Mouse (Mus musculus) hematopoietic stem cell, adult 5-6 weeks (primary cell): Measurements from ENCODE around the gene Grhl3. TPM values are rescaled to one million over a fixed set of nuclear protein-coding genes. Genes with fewer than 3 reads are reported as not detected.

ENCODE experiments used
- ATAC-seq, 2 experiments: fragments of 125-278 bp in 1 of 2; replicated peaks in 1 of 2; 2 replicates each; pipeline ENCODE4 v1.8.0; 2016 to 2017; ENCODE audit warnings: inconsistent platforms in 2 of 2, mild to moderate bottlenecking in 2 of 2, moderate number of reproducible peaks in 2 of 2, low read depth in 1 of 2, moderate TSS enrichment in 1 of 2; ENCODE audit not compliant: low FRiP score in 2 of 2, poor library complexity in 2 of 2, severe bottlenecking in 2 of 2, insufficient read depth in 1 of 2, low TSS enrichment in 1 of 2
- total RNA-seq: library from RNA; stranded (forward); fragments of 172-1452, 232-1000 nt; gene quantifications from 2 replicates; pipeline ENCODE4 v1.2.3, GENCODE M21; 2017

The Grhl3 gene
- total RNA-seq, 1 experiment from 2014 or later: not detected

DNA sequence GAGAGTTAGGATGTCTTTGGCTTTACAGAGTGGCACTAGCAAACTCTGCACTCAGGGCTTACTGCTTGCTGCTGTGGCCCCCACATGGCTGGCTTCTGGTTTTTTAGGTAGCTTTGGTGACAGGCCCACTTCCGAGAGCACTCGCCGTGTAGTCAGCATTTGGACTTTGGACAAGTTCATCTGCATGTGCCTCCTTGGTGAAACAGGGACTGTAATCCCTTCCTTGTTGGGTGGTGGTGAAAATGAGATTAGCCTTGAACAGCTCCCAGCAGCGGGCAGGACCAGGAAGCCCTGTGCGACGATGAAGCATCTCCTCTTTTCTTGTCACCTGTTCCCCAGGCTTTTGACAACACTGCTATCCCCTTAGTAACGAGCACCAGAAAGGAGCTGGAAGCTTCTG, 59.6 kb downstream of the Grhl3 start:
- no peak for ATAC-seq

DNA sequence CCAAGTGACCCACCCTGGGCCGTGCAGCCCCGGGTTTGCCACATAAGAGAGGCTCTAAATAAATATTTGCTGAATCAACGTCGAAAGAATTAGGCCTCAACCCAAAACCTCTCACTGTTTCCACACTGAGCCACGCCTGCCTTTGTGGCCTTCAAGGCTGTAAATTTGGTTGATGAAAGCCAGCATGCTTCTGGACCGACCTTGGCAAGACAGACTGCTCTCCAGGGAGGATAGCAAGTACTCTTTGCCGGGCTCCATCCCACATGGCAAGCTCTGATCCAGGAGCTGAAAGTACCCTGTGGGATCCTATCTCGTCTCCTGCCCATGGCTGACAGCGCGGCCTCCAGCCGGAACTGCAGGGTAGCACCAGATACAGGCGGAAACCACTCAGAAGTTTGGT, 63.9 kb downstream of the Grhl3 start:
- no peak for ATAC-seq

DNA sequence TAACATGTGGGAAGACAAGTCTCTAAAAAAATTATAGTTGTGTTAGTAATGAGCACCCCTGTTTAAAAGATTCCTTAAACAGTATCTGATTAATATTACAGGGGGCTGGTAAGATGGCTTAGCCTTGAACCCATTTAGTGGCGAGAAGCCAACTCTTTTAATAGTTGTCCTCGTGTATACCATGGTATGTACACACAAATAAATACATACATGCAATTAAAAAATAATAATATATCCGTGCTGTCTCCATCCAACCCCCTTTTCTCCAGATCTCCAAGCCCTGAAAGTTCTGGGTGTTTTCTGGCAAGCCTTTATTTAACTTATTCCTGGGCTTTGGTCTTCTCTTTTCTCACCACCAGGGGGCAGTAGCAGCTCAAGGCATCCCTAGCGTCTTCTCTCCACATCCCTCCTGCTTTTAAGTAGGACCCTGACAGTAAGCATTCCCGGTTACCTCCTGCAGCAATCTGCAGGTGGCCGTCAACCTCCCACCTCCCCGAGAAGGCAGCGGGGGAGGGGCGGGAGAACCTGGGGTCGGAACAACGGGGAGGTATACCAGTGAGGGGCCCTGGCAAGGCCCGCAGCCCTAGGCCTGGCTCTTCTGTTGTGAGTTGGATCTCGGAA, 64.9 kb downstream of the Grhl3 start:
- no peak for ATAC-seq

DNA sequence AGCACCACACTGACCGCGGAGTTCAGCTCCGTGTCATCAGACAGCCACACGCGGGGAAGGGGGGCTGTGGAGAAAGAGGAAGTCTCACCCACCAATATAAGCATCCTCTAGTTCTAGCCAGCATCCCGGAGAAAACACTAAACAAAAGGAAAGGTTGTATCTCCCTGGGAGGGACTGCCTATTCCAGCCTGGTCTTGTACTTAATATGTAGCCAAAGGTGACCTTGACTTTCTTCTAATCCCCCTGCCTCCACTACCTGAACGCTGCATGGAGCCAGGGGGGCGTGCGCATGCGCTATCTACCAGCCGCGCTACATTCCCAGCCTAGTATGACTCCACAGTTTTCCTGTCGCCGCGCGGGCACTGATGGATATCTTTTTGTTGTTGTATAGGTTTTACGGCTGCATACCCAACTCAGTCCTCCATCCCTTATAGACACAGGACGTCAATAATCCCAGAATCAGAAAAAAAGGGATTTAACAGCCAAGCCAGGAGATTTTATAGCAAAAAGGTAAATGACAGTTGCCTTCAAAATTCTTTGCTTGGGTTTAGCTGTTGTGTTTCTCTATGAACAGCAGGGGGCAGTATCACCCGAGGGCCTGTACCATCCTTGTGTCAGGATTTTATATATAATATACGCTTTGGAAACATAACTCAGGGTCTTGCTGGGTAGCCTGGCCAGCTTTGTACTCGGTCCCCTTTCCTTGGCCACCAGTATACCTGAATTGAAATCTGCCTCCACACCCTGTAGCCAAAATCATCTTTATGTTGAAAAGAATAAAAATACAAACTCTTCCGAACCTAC, 65.7 kb downstream of the Grhl3 start:
- ATAC-seq: peak; percentile 67 to 70

DNA sequence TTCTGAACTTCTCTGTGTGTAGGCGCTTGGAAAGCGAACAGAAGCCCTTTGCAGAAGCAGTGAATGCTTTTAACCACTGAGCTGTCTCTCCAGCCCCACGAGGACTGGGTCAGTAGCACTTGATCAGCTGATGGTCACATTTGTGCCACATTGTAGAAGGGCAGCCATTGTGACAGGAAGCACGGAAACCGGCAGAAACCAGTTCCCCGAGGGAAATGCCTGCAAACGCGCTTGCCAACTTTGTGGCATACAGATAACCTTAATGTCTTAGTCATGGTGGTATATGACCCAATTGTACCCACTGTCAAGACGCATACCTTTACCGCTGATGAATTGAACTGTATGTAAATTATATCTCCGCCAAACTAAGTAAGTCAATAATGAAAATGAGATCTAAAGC, 67.6 kb downstream of the Grhl3 start:
- ATAC-seq: peak; percentile 34 to 57; a peak in 3 of 4 replicates

DNA sequence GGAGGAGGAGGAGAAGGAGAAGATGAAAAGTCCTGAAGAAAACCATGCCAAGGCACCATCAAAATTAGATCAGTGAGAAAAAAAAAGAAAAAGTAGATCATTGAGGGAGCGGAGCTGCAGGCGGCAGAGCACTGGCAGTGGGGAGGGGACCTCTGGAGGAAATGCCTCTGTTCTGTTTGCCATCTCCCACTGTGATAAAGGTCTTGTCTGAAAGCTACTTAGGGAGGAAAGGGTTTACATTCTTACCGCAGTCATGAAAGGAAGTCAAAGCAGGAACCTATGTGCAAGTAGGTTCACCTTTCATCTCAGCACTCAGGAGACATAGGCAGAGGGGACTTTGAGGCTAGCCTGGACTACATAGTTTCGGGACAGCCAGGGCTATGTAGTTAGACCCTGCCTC, 71.8 kb downstream of the Grhl3 start:
- ATAC-seq: peak; percentile 49 to 51; a peak in 2 of 4 replicates

DNA sequence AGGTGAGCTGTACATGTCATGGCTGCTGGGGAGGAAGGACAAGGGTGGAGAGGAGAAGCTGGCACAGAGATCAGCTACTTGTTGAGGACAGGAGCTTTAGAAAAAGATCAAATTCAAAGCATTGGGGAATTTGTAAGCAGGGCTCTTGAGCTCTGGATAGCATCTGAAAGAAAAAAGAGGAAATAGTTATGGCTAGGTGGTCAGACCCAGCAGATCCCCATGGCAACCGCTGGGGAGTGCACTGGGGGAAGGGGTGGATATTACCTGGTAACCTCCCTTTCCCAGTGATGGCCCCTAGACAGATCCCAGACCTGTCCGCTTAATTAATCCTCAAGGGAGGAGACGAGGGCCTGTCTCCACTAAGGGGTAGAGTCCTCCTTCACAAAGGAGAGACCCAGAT, 73.6 kb downstream of the Grhl3 start:
- ATAC-seq: peak; percentile 45 to 59; a peak in 1 of 4 replicates

DNA sequence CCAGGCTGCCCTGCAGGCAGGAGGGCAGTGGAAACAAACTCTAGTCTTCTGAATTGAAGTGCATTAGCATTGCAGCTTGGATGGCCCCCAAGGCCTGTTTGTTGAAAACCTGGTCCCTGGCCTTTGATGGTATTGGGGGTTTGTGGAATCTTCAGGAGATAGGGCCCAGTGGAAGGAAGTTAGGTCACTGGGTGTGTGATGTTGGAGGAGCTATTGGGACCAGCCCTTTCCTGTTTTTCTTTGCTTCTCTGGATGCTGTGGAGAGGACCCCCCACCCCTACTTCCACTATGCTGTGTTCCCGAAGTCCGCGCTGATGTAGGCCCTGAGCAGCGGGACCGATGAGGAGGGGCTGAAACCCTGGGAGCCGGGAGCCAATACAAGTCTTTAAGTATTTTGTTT, 75.3 kb downstream of the Grhl3 start:
- no peak for ATAC-seq

DNA sequence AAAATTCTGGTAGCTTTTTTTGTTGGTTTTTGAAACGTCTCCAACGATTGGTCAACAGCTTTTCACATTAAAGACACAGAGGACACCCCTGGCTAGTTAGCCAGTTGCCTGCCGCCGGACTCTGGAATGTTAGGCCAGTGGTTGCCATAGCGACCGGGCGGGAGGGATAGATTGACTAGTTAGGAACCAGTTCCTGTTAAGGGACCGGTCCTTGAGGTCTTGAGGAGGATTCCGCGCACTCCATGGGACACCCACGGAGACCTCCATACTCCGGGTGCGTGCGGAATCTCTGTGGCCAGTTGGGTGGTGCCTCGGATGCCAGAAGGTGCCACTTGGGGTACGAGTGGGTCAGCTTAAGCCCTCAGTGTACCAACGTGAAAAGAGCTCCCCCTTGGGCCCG, 77.6 kb downstream of the Grhl3 start:
- ATAC-seq: no peak

DNA sequence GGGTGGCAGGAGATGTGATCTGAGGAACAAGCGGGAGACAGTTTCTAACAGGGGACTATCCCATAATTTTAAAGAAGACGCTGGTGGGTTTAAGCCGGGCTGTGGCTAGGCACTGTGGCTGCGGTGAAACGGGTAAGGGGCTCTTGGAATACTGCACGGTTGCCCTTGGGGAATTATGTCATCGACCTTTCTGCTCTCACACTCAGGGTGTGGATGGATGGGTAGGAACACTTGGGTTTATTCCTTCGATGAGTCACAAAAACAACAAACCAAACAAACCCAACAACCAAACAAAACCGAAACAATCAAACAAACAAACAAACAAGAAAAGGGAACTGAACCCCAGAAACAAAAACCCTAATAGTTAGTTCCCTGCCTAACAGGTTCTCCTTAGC, 78.0 kb downstream of the Grhl3 start:
- ATAC-seq: no peak

DNA sequence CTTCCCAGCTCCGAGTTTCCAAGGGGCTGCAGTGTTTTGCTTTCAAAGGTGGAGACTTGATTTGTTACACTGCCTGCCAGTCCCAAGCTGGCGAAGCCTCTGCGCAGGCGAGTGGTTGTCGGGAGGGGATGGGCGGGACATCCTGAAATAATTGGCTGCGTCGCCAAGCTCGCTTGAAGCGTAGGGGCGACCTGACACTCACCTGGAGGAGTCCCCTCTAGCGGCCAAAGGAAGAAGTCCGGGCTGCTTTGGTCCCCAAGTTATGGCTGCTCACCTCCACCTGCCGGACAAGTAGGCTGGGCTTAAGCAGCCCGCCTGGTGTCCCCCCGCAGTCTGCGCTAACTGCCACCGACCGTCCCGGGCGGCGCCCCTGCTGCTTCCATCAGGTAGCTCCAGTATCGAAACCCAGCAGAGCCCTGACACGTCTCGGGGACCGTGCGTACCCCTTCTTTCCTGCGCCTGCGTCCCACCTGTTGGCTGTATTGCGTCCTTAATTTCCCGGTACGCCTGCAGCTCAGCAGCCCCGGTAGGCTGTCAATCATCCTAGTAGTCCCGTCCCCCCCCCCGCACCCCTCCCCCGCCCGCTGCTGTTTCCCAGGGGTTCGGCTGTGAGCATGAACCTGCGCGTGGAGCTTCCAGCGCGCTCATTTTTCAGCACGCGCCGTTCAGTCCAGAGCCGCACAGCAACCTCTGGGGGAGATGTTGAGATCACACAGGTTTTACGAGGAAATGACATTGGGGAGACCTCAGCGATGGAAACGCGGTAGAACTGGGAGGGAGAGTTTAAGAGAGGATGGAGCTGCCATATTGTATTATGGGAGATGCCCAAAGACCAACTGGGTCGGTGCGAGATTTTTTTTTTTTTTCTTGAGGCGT, 78.7 kb downstream of the Grhl3 start, which contains the start of the genes Stpg1 and Nipal3:
Gene Stpg1, plus strand, starts transcription at position 270 of the 876 bp plus-strand sequence.
Gene Nipal3, minus strand, starts transcription at position 518 of the 876 bp plus-strand sequence.
- peak; percentile 97 to 98 for ATAC-seq

DNA sequence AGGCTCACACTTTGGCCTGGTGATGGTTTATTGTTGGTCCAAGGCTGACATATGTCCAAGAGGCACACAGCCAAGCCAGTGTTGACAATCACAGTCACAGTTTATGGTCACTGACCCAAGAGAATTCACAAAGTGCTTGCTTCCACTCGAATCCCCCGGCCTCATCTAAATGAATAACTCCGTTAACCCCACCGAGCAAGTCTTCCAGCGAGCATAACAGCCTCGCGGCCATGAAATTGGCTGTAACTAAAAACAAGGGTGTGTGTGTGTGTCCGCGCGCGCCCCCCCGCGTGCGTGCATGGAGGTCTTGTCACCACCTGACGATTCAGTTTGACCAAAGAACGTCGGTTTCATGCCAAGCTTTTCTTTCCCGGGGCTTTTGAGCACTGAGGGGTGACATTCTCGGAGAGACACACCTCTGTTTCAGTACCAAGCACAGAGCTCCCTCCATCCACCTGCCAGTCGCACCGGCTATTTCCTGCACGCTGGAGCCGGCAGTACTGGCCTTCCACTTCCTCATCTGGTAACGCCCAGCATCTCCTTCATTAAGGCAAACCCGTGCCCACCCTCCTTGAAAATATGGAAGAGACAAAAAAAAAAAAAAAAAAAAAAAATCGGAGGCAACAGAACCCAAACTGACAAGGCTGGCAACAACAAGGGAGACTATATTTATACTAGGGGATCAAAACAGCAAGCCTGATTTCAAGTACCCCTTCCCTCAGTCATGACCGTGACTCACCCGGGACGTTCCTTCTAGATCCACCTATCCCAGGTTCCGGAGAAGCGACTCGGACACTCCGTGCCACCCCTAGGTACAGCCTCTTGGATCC, 79.5 kb downstream of the Grhl3 start:
- peak; percentile 15 to 47; a peak in 2 of 4 replicates for ATAC-seq

DNA sequence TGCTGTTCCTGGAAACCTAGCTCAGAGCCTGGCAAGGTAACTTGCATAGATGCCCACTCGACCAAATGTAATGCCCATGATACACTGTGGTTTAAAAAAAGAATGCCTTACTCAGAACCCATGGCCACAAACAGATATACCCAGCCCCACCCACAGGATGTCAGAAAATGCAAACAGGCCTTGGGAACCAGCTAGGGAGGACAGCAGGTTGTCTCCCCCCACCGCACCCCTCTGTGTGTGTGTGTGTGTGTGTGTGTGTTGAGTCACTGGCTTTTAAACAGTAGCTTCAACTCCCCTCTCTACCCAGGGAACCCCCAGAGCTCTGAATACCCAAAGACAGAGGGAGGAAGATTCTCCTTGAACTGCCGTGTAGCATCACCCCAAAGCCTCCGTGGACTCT, 80.2 kb downstream of the Grhl3 start:
- no peak for ATAC-seq

Other genes with a start within 250 kb of the Grhl3 start
- gene Srrm1, start 220.3 kb downstream of the Grhl3 start, total RNA-seq: 116 and 160 TPM in 2 replicates
- 1.8 TPM in 1 of 2 replicates, not detected in the other for gene Ncmap, start 175.4 kb downstream of the Grhl3 start, total RNA-seq
- gene Rcan3, start 139.8 kb downstream of the Grhl3 start, total RNA-seq: 7.4 and 8.9 TPM in 2 replicates
- gene Stpg1, start 78.8 kb downstream of the Grhl3 start, total RNA-seq: 0.50 TPM in 1 of 2 replicates, not detected in the other
- gene Nipal3, start 78.6 kb downstream of the Grhl3 start, total RNA-seq: 20.1 and 37.6 TPM in 2 replicates
- gene Ifnlr1, start 112.7 kb upstream of the Grhl3 start, total RNA-seq: 0.30 and 1.1 TPM in 2 replicates
- not detected in 2 replicates for gene Il22ra1, start 154.5 kb upstream of the Grhl3 start, total RNA-seq
- gene Myom3, start 186.1 kb upstream of the Grhl3 start, total RNA-seq: not detected in 2 replicates